Mouse (Mus musculus): ENCODE results near the gene Aftph. TPM values are rescaled to one million over a fixed set of nuclear protein-coding genes. Genes with fewer than 3 reads are reported as not detected.

Aftph gene
- polyA plus RNA-seq (2012; rRNA removed), result 33.5 and 40.3 TPM in 2 replicates

GRCm38 (mm10) chr11:20741201-20742100 lies at the start of gene Aftph:
TSS of gene Aftph (minus strand) at chr11:20741589.

Other genes starting within 250 kb of the Aftph start
- gene Sertad2, start 198.3 kb downstream of the Aftph start, polyA plus RNA-seq (2012; rRNA removed), result 35.2 and 42.9 TPM in 2 replicates
- gene Lgalsl, start 89.5 kb upstream of the Aftph start, polyA plus RNA-seq (2012; rRNA removed), result 5.0 and 9.5 TPM in 2 replicates